Mouse (Mus musculus) liver, postnatal 0 days (tissue): ENCODE measurements at regions not wholly inside any gene's neighbourhood (a gene's known extent, or its start where the extent isn't known, plus 50 kb on each side); places are given as distances from the start of the nearest gene placed in this dataset.

ENCODE experiments used
- CTCF ChIP-seq: sonication (generic); IDR thresholded peaks from 2 replicates; pipeline ENCODE4 v1.5.1; 2016; ENCODE audit warnings: antibody characterized with exemption, low read depth
- EP300 ChIP-seq: IDR thresholded peaks from 2 replicates; pipeline ENCODE4 v1.6.1; 2016; ENCODE audit warnings: antibody characterized with exemption, low read depth, mild to moderate bottlenecking

- TF ChIP-seq CTCF (no peak), EP300 (no peak)
Measured at GRCm38 (mm10) chr12:60652236-60652635, 870.7 kb upstream of the Lrfn5 start.
